Mouse (Mus musculus) hindbrain, embryonic 14.5 days (tissue): Measurements from ENCODE around the gene Tiam1. TPM values are rescaled to one million over a fixed set of nuclear protein-coding genes. Genes with fewer than 3 reads are reported as not detected.

ENCODE experiments used
- ATAC-seq: fragments of 200-750 bp; cut with Nextera tagmentation; 2 replicates; pipeline ENCODE4 v1.8.0; 2017; ENCODE audit warnings: moderate number of reproducible peaks, mild to moderate bottlenecking, moderate TSS enrichment, moderate library complexity; ENCODE audit not compliant: low FRiP score
- DNase-seq: peaks from one replicate; pipeline ENCODE4 v3.0.0-alpha.2; 2015; ENCODE audit warnings: low spot score
- H3K27ac ChIP-seq: fragments of 300-500 bp; sonication (generic); 2 replicates; pipeline ENCODE4 v1.5.1; 2014; ENCODE audit warnings: mild to moderate bottlenecking, moderate library complexity
- H3K27me3 ChIP-seq: fragments of 300-500 bp; sonication (generic); 2 replicates; pipeline ENCODE4 v1.6.1; 2014; ENCODE audit warnings: mild to moderate bottlenecking, low read length, mixed read lengths; ENCODE audit not compliant: control insufficient read depth, insufficient read depth
- H3K36me3 ChIP-seq: fragments of 300-500 bp; sonication (generic); replicated peaks from 2 replicates; pipeline ENCODE4 v1.6.1; 2014; ENCODE audit not compliant: control insufficient read depth, insufficient read depth
- H3K4me1 ChIP-seq: fragments of 300-500 bp; sonication (generic); replicated peaks from 2 replicates; pipeline ENCODE4 v1.6.1; 2014; ENCODE audit warnings: antibody characterized with exemption, low read length, mixed read lengths; ENCODE audit not compliant: control insufficient read depth, insufficient read depth
- H3K4me2 ChIP-seq: fragments of 300-500 bp; sonication (generic); replicated peaks from 2 replicates; pipeline ENCODE4 v1.6.1; 2014; ENCODE audit warnings: mild to moderate bottlenecking, moderate library complexity
- H3K4me3 ChIP-seq: fragments of 300-500 bp; sonication (generic); replicated peaks from 2 replicates; pipeline ENCODE4 v1.5.1; 2014; ENCODE audit warnings: mild to moderate bottlenecking, low read length
- H3K9ac ChIP-seq: fragments of 300-500 bp; sonication (generic); 2 replicates; pipeline ENCODE4 v1.6.1; 2014
- H3K9me3 ChIP-seq: fragments of 300-500 bp; sonication (generic); 2 replicates; pipeline ENCODE4 v1.6.1; 2016; ENCODE audit warnings: low read length; ENCODE audit not compliant: control insufficient read depth
- WGBS: fragments of 180-500 bp; shearing (Covaris S2); extraction: QIAGEN DNeasy Blood & Tissue Kit; methylation state at CpG from one replicate; pipeline ENCODE4 v1.1.7; 2014; 5-methylcytosine and 5-hydroxymethylcytosine counted together
- polyA plus RNA-seq: library from polyadenylated mRNA; unstranded; fragments of >200 nt; fragmentation: Nextera tagmentation; extraction: Ambion mirVana; gene quantifications from 2 replicates; pipeline ENCODE4 v1.2.1, GENCODE M21; 2014

The Tiam1 gene
- polyA plus RNA-seq, 1 experiment from 2014 or later, result 27.2 TPM

- Histone ChIP-seq H3K4me2 (no peak overlapping the region), H3K27me3 (no peaks in the 10 kb centered on the region), H3K9ac (no peak overlapping the region), H3K27ac (no peak overlapping the region), H3K9me3 (no peaks in the 10 kb centered on the region), H3K4me1 (no peaks in the 10 kb centered on the region), H3K4me3 (no peak overlapping the region), H3K36me3 (no peaks in the 10 kb centered on the region)
- DNase-seq (no peak), ATAC-seq (no peak)
- WGBS, result 81% methylated on average over 15 of the region's 15 CpGs
These were observed 38.7 kb downstream of the Tiam1 start for GRCm38 (mm10) chr16:90104714-90105459.

GRCm38 (mm10) chr16:90103726-90104125 is 39.8 kb downstream of the Tiam1 start:
- no peak overlapping the region for H3K9ac ChIP-seq
- no peaks in the 10 kb centered on the region for H3K9me3 ChIP-seq
- no peaks in the 10 kb centered on the region for H3K4me1 ChIP-seq
- H3K4me2 ChIP-seq, result no peak overlapping the region
- DNase-seq, result no peak
- no peak for ATAC-seq
- no peak overlapping the region for H3K4me3 ChIP-seq
- H3K36me3 ChIP-seq, result no peaks in the 10 kb centered on the region
- WGBS, result 83% methylated on average over 2 of the region's 2 CpGs
- no peaks in the 10 kb centered on the region for H3K27me3 ChIP-seq
- no peak overlapping the region for H3K27ac ChIP-seq

- Histone ChIP-seq H3K4me1 (no peaks in the 10 kb centered on the region), H3K9ac (no peak overlapping the region), H3K27ac (no peak overlapping the region), H3K27me3 (no peaks in the 10 kb centered on the region), H3K4me3 (no peak overlapping the region), H3K9me3 (no peaks in the 10 kb centered on the region), H3K36me3 (no peaks in the 10 kb centered on the region), H3K4me2 (no peak overlapping the region)
- WGBS, result 84% methylated on average over 7 of the region's 7 CpGs
- no peak for DNase-seq
- ATAC-seq, result no peak
These were observed 41.0 kb downstream of the Tiam1 start for GRCm38 (mm10) chr16:90102596-90102995.

- H3K27ac ChIP-seq, result no peak overlapping the region
- DNase-seq, result no peak
- H3K9ac ChIP-seq, result no peak overlapping the region
- H3K4me1 ChIP-seq, result peaks cover 7% of the 10 kb centered on the region; the same call in 1 of the 2 replicates
- H3K4me3 ChIP-seq, result no peak overlapping the region
- no peak for ATAC-seq
- no peaks in the 10 kb centered on the region for H3K9me3 ChIP-seq
- no peaks in the 10 kb centered on the region for H3K27me3 ChIP-seq
- H3K4me2 ChIP-seq, result no peak overlapping the region
- 86% methylated on average over 11 of the region's 11 CpGs for WGBS
- H3K36me3 ChIP-seq, result no peaks in the 10 kb centered on the region
These were observed 45.4 kb downstream of the Tiam1 start for GRCm38 (mm10) chr16:90098191-90098605.

GRCm38 (mm10) chr16:90097769-90098168 is 45.8 kb downstream of the Tiam1 start:
- no peak for ATAC-seq
- no peaks in the 10 kb centered on the region for H3K27me3 ChIP-seq
- no peak overlapping the region for H3K9ac ChIP-seq
- DNase-seq, result no peak
- H3K9me3 ChIP-seq, result no peaks in the 10 kb centered on the region
- no peak overlapping the region for H3K4me3 ChIP-seq
- peaks cover 7% of the 10 kb centered on the region; the same call in 1 of the 2 replicates for H3K4me1 ChIP-seq
- H3K36me3 ChIP-seq, result no peaks in the 10 kb centered on the region
- no peak overlapping the region for H3K27ac ChIP-seq
- no peak overlapping the region for H3K4me2 ChIP-seq
- 95% methylated on average over 3 of the region's 3 CpGs for WGBS

GRCm38 (mm10) chr16:90096011-90096410 is 47.6 kb downstream of the Tiam1 start:
- 84% methylated on average over 5 of the region's 5 CpGs for WGBS
- peaks cover 7% of the 10 kb centered on the region; the same call in 1 of the 2 replicates for H3K4me1 ChIP-seq
- H3K9ac ChIP-seq, result no peak overlapping the region
- H3K27me3 ChIP-seq, result no peaks in the 10 kb centered on the region
- H3K9me3 ChIP-seq, result no peaks in the 10 kb centered on the region
- ATAC-seq (no peak), DNase-seq (no peak)
- H3K4me2 ChIP-seq, result no peak overlapping the region
- H3K36me3 ChIP-seq, result no peaks in the 10 kb centered on the region
- no peak overlapping the region for H3K4me3 ChIP-seq
- no peak overlapping the region for H3K27ac ChIP-seq

- peaks cover 7% of the 10 kb centered on the region; the same call in 1 of the 2 replicates for H3K4me1 ChIP-seq
- 89% methylated on average over 9 of the region's 9 CpGs for WGBS
- H3K9ac ChIP-seq, result no peak overlapping the region
- H3K4me3 ChIP-seq, result no peak overlapping the region
- H3K4me2 ChIP-seq, result no peak overlapping the region
- no peak overlapping the region for H3K27ac ChIP-seq
- DNase-seq (no peak), ATAC-seq (no peak)
- H3K36me3 ChIP-seq, result no peaks in the 10 kb centered on the region
- no peaks in the 10 kb centered on the region for H3K27me3 ChIP-seq
- H3K9me3 ChIP-seq, result no peaks in the 10 kb centered on the region
These were observed 50.6 kb downstream of the Tiam1 start for GRCm38 (mm10) chr16:90093015-90093414.

- H3K27ac ChIP-seq, result no peak overlapping the region
- 91% methylated on average over 1 of the region's 1 CpGs for WGBS
- ATAC-seq, result no peak
These were observed 51.7 kb downstream of the Tiam1 start for GRCm38 (mm10) chr16:90091906-90092305.

GRCm38 (mm10) chr16:90091112-90091720 is 52.4 kb downstream of the Tiam1 start:
- no peak for DNase-seq
- no peaks in the 10 kb centered on the region for H3K27me3 ChIP-seq
- 86% methylated on average over 11 of the region's 11 CpGs for WGBS
- no peaks in the 10 kb centered on the region for H3K36me3 ChIP-seq
- H3K9me3 ChIP-seq, result no peaks in the 10 kb centered on the region
- H3K27ac ChIP-seq, result no peak overlapping the region
- no peak for ATAC-seq
- peaks cover 7% of the 10 kb centered on the region; the same call in 1 of the 2 replicates for H3K4me1 ChIP-seq
- H3K4me2 ChIP-seq, result no peak overlapping the region
- H3K9ac ChIP-seq, result no peak overlapping the region
- H3K4me3 ChIP-seq, result no peak overlapping the region

More at GRCm38 (mm10) chr16:90091906-90092305, 51.7 kb downstream of the Tiam1 start:
- Histone ChIP-seq H3K36me3 (no peaks in the 10 kb centered on the region), H3K4me1 (peaks cover 7% of the 10 kb centered on the region; the same call in 1 of the 2 replicates), H3K4me2 (no peak overlapping the region), H3K9ac (no peak overlapping the region), H3K27me3 (no peaks in the 10 kb centered on the region), H3K4me3 (no peak overlapping the region), H3K9me3 (no peaks in the 10 kb centered on the region)
- DNase-seq, result no peak
